Mouse (Mus musculus): ENCODE data around the gene Calm1. TPM values are rescaled to one million over a fixed set of nuclear protein-coding genes. Genes with fewer than 3 reads are reported as not detected.
A peak's percentile ranks its signal among the peaks of the same experiment; 100 is the strongest.

Calm1 gene
- polyA plus RNA-seq, 2 experiments, result 306 to 1,299 TPM

DNA sequence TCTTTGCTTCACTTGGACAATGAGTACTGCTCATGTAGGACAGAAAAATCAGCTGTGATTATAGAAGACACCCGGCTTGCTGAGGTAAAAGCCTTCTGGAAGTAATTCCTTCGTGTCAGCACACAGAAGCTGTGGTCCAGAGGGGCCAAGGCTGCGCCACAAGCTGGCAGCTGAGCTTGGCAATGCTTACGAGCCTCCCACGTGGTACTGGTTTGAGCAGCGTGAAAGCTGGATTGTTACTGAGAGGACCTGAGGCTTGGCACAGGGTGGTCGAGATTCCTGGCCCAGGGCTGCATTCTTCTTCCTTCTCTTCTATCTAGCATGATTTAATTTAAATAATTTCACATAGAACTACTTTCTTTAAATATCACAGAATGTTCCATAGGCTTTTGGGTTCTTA lies 2.4 kb upstream of the Calm1 start:
- no peak for DNase-seq (ENCODE audit: low spot score)
- Histone ChIP-seq H3K27ac (replicated peaks; ENCODE audit: low read depth, low read length) (no peak overlapping the region), H3K9ac (ENCODE audit: low read depth, low read length, severe bottlenecking) (no peak overlapping the region), H3K27me3 (ENCODE audit: control insufficient read depth, insufficient read depth, low read length) (no peaks in the 10 kb centered on the region), H3K36me3 (ENCODE audit: control insufficient read depth, insufficient read depth, low read length) (no peaks in the 10 kb centered on the region), H3K4me1 (ENCODE audit: control insufficient read depth, insufficient read depth, low read length) (peaks cover 7% of the 10 kb centered on the region; the same call in 1 of the 2 replicates), H3K4me3 (replicated peaks; ENCODE audit: low read length) (no peak overlapping the region), H3K4me2 (replicated peaks; ENCODE audit: low read depth, low read length, severe bottlenecking) (no peak overlapping the region), H3K9me3 (ENCODE audit: control insufficient read depth, low read length) (no peaks in the 10 kb centered on the region)
- TF ChIP-seq POLR2A (IDR thresholded peaks at IDR 0.05; ENCODE audit: borderline replicate concordance, extremely low read depth, insufficient read depth, insufficient read length), result no peak
- 54% methylated on average over 7 of the region's 7 CpGs for WGBS
- no peak for ATAC-seq (ENCODE audit: low FRiP score, low read depth)

DNA sequence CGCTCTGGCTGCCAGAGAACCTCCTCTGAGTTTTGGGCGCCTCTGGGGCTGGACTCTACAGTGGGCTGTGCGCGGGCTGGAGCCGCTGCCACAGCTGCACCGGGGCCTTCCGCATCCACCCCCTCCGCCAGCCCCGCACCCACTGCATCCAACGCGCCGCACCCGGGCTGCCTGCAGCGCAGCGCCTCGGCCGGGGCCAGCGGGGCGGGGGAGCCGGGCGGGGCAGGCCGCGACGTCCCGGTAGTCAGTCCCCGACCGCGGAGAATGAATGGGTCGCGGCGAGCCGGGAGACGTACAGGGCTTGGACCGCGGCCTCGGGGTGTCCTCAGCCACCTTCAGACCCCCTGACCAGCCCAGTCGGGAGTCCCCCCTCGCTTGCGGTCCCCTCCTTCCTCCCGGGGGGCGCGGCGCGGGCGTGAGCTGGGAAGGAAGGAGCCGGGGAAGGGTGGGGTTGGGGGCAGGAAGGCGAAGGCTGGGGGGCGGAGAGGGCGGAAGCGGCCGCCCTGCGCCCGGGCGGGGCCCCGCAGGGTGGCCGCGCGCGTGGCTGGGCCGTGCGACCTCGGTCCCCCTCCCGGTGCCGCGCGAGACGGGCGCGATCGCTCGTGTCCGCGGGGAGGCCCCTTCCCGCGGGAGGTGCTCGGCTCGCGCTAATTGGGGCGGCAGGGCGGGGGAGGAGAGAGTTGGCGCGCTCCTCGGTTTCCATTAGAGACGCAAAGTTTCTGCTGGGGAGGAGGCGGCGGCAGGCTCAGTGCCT lies 833 bp downstream of the Calm1 start:
- peaks cover 19% of the 10 kb centered on the region; the same call in 1 of the 2 replicates for H3K4me1 ChIP-seq (ENCODE audit: control insufficient read depth, insufficient read depth, low read length)
- no peaks in the 10 kb centered on the region for H3K9me3 ChIP-seq (ENCODE audit: control insufficient read depth, low read length)
- WGBS, result under 1% methylated on average over 46 of the region's 86 CpGs
- peak overlapping the region; percentile 84 for H3K27ac ChIP-seq (replicated peaks; ENCODE audit: low read depth, low read length)
- peaks cover 29% of the 10 kb centered on the region for H3K36me3 ChIP-seq (ENCODE audit: control insufficient read depth, insufficient read depth, low read length)
- TF ChIP-seq POLR2A (IDR thresholded peaks at IDR 0.05; ENCODE audit: borderline replicate concordance, extremely low read depth, insufficient read depth, insufficient read length), result no peak
- peak overlapping the region; percentile 89 for H3K4me2 ChIP-seq (replicated peaks; ENCODE audit: low read depth, low read length, severe bottlenecking)
- peak; percentile 62 for ATAC-seq (ENCODE audit: low FRiP score, low read depth)
- no peaks in the 10 kb centered on the region for H3K27me3 ChIP-seq (ENCODE audit: control insufficient read depth, insufficient read depth, low read length)
- peak; percentile 58 for DNase-seq (ENCODE audit: low spot score)
- H3K9ac ChIP-seq (ENCODE audit: low read depth, low read length, severe bottlenecking), result peak overlapping the region; percentile 84
- peak overlapping the region; percentile 96 for H3K4me3 ChIP-seq (replicated peaks; ENCODE audit: low read length)

DNA sequence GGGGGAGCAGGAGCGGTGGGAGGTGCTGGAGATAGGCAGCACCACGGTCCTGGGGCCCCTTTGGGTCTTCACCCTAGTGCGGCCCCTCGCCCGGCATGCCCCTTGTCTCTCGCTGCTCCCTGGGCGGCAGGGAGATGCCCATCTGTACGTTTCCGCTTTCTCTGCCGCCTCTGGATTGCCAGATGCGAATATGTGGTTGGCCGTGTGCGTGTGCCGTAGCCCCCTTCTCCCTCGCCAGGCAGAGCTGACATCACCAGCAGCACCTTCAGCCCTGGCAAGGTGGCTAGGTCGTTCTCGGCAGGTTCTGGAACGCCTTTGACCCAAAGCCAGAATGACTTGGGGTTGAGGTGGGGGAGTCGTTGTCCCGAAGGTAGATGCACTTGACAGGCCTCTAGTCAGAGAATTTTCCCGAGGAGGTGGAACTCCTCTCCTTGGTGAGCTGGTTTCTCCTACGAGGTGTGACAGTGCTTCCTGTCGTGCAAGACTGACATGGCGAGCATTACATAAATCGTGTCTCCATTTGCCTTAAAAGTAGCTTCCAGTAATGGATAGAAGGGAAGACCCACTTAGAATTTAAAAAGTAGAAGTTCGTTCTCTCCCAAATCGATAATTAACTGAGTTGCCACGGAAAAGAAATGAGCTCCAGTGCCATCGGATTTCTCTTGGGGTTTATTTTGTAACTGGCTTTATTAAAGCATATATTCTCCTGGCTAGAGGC lies 1.6 kb downstream of the Calm1 start:
- WGBS, result 7% methylated on average over 28 of the region's 29 CpGs
- no peak for DNase-seq (ENCODE audit: low spot score)
- Histone ChIP-seq H3K9me3 (ENCODE audit: control insufficient read depth, low read length) (no peaks in the 10 kb centered on the region), H3K4me1 (ENCODE audit: control insufficient read depth, insufficient read depth, low read length) (peaks cover 19% of the 10 kb centered on the region; the same call in 1 of the 2 replicates), H3K27ac (replicated peaks; ENCODE audit: low read depth, low read length) (peak overlapping the region; percentile 84; the same call in 1 of the 2 replicates), H3K36me3 (ENCODE audit: control insufficient read depth, insufficient read depth, low read length) (peaks cover 36% of the 10 kb centered on the region), H3K27me3 (ENCODE audit: control insufficient read depth, insufficient read depth, low read length) (no peaks in the 10 kb centered on the region), H3K9ac (ENCODE audit: low read depth, low read length, severe bottlenecking) (peak overlapping the region; percentile 84), H3K4me3 (replicated peaks; ENCODE audit: low read length) (peak overlapping the region; percentile 96), H3K4me2 (replicated peaks; ENCODE audit: low read depth, low read length, severe bottlenecking) (peak overlapping the region; percentile 89)
- TF ChIP-seq POLR2A (IDR thresholded peaks at IDR 0.05; ENCODE audit: borderline replicate concordance, extremely low read depth, insufficient read depth, insufficient read length), result no peak
- ATAC-seq (ENCODE audit: low FRiP score, low read depth), result no peak

DNA sequence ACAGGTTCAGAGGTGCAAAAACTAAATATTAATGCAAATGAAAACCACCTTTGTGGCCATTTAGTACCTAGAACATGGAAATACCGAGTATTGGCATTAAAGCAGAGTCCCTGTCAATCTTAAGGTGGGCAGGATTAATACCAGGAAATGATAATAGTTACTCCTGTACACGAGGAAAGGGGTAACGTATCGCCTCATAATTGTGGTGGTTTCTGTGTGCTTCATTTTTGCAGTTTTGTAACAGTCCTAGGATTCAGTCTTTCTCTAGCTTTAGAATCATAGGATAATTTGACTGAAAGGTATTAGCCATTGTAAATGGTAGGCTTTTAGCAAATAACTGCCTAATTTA lies 2.1 kb downstream of the Calm1 start:
- Histone ChIP-seq H3K4me1 (ENCODE audit: control insufficient read depth, insufficient read depth, low read length) (peaks cover 19% of the 10 kb centered on the region; the same call in 1 of the 2 replicates), H3K9ac (ENCODE audit: low read depth, low read length, severe bottlenecking) (no peak overlapping the region), H3K9me3 (ENCODE audit: control insufficient read depth, low read length) (no peaks in the 10 kb centered on the region), H3K36me3 (ENCODE audit: control insufficient read depth, insufficient read depth, low read length) (peaks cover 41% of the 10 kb centered on the region), H3K27ac (replicated peaks; ENCODE audit: low read depth, low read length) (no peak overlapping the region), H3K4me2 (replicated peaks; ENCODE audit: low read depth, low read length, severe bottlenecking) (peak overlapping the region; percentile 89), H3K4me3 (replicated peaks; ENCODE audit: low read length) (peak overlapping the region; percentile 96), H3K27me3 (ENCODE audit: control insufficient read depth, insufficient read depth, low read length) (no peaks in the 10 kb centered on the region)
- TF ChIP-seq POLR2A (IDR thresholded peaks at IDR 0.05; ENCODE audit: borderline replicate concordance, extremely low read depth, insufficient read depth, insufficient read length), result no peak
- DNase-seq (ENCODE audit: low spot score) (no peak), ATAC-seq (ENCODE audit: low FRiP score, low read depth) (no peak)
- WGBS, result 33% methylated on average over 4 of the region's 4 CpGs

DNA sequence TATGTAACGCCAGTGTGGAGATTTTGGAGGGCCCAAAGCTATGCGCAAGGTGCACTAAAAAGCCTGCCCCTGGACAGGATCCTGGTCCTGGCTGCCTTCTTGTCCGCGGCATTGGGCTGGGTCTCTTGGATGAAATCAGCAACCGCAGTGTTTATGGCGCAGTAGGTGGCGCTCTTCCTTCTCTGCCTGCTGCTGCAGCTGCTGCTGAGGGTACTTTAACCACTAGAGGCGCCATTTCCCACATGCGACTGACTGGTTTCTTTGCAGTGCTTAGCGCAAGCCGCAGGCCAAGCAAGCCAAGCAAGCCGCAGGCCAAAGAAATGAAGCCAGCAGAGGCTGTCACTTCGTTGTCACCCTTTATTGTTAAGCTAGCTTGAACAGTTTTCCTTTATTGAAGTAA lies 2.6 kb downstream of the Calm1 start:
- H3K4me2 ChIP-seq (replicated peaks; ENCODE audit: low read depth, low read length, severe bottlenecking), result peak overlapping the region; percentile 89
- TF ChIP-seq POLR2A (IDR thresholded peaks at IDR 0.05; ENCODE audit: borderline replicate concordance, extremely low read depth, insufficient read depth, insufficient read length), result no peak
- H3K27me3 ChIP-seq (ENCODE audit: control insufficient read depth, insufficient read depth, low read length), result no peaks in the 10 kb centered on the region
- H3K4me3 ChIP-seq (replicated peaks; ENCODE audit: low read length), result peak overlapping the region; percentile 96
- peaks cover 46% of the 10 kb centered on the region for H3K36me3 ChIP-seq (ENCODE audit: control insufficient read depth, insufficient read depth, low read length)
- 1% methylated on average over 13 of the region's 13 CpGs for WGBS
- H3K9ac ChIP-seq (ENCODE audit: low read depth, low read length, severe bottlenecking), result no peak overlapping the region
- H3K4me1 ChIP-seq (ENCODE audit: control insufficient read depth, insufficient read depth, low read length), result peaks cover 19% of the 10 kb centered on the region; the same call in 1 of the 2 replicates
- H3K9me3 ChIP-seq (ENCODE audit: control insufficient read depth, low read length), result no peaks in the 10 kb centered on the region
- no peak overlapping the region for H3K27ac ChIP-seq (replicated peaks; ENCODE audit: low read depth, low read length)
- peak; percentile 28; the same call in 1 of the 2 replicates for ATAC-seq (ENCODE audit: low FRiP score, low read depth)
- DNase-seq (ENCODE audit: low spot score), result peak; percentile 98
